Mouse (Mus musculus) MEL (cell line): Measurements from ENCODE around the gene Limk1. TPM values are rescaled to one million over a fixed set of nuclear protein-coding genes. Genes with fewer than 3 reads are reported as not detected.

Source experiments
- DNase-seq: peaks from one replicate; pipeline ENCODE4 v3.0.0; 2011; ENCODE audit warnings: low read depth, low spot score
- H3K27ac ChIP-seq: 2 replicates; pipeline ENCODE4 v1.5.1; 2012; ENCODE audit warnings: low read depth, mild to moderate bottlenecking, control low read depth, low read length, moderate library complexity; ENCODE audit not compliant: control insufficient read depth
- H3K27me3 ChIP-seq, 2 experiments: fragments of 150-350 bp in 1 of 2; sonication (generic) in 1 of 2; 2 replicates each; pipeline ENCODE4 v1.6.1; 2012; ENCODE audit warnings: low read length in 2 of 2, mild to moderate bottlenecking in 2 of 2, improper control_type of control experiment in 1 of 2, moderate library complexity in 1 of 2; ENCODE audit not compliant: insufficient read depth in 2 of 2, control insufficient read depth in 1 of 2
- H3K36me3 ChIP-seq, 2 experiments: 2 replicates each; pipeline ENCODE4 v1.6.1; 2012 to 2014; ENCODE audit warnings: low read length in 2 of 2, improper control_type of control experiment in 1 of 2, inconsistent platforms in 1 of 2, mild to moderate bottlenecking in 1 of 2; ENCODE audit not compliant: insufficient read depth in 2 of 2, control insufficient read depth in 1 of 2
- H3K4me1 ChIP-seq, 2 experiments: fragments of 150-350 bp in 1 of 2; sonication (generic) in 1 of 2; 2 replicates each; pipeline ENCODE4 v1.6.1; 2012; ENCODE audit warnings: low read length in 2 of 2, improper control_type of control experiment in 1 of 2, mild to moderate bottlenecking in 1 of 2; ENCODE audit not compliant: insufficient read depth in 2 of 2, control insufficient read depth in 1 of 2
- H3K4me3 ChIP-seq, 2 experiments: fragments of 150-350 bp in 1 of 2; sonication (generic) in 1 of 2; 2 replicates each; pipeline ENCODE4 v1.5.1; 2012; ENCODE audit warnings: low read depth in 2 of 2, low read length in 2 of 2, mild to moderate bottlenecking in 2 of 2, moderate library complexity in 2 of 2, control low read depth in 1 of 2, improper control_type of control experiment in 1 of 2; ENCODE audit not compliant: control insufficient read depth in 1 of 2, insufficient read depth in 1 of 2
- H3K79me2 ChIP-seq: 2 replicates; pipeline ENCODE4 v1.6.1; 2012; ENCODE audit warnings: mild to moderate bottlenecking, low read length, moderate library complexity; ENCODE audit not compliant: control insufficient read depth, poor library complexity, insufficient read depth
- H3K9ac ChIP-seq: 2 replicates; pipeline ENCODE4 v1.6.1; 2012; ENCODE audit warnings: low read depth, mild to moderate bottlenecking, control low read depth, low read length, moderate library complexity; ENCODE audit not compliant: control insufficient read depth, poor library complexity, severe bottlenecking
- H3K9me3 ChIP-seq: fragments of 150-350 bp; sonication (generic); replicated peaks from 2 replicates; pipeline ENCODE4 v1.6.1; 2012; ENCODE audit warnings: mild to moderate bottlenecking, low read length, improper control_type of control experiment, moderate library complexity; ENCODE audit not compliant: insufficient read depth
- CHD2 ChIP-seq: IDR thresholded peaks from 2 replicates; pipeline ENCODE4 v1.6.1; 2011; ENCODE audit warnings: low read length, improper control_type of control experiment
- KAT2A ChIP-seq: conservative IDR thresholded peaks from 2 replicates; pipeline ENCODE4 v1.6.1; 2012; ENCODE audit warnings: low read depth, low read length, improper control_type of control experiment, inconsistent platforms
- MAX ChIP-seq: IDR thresholded peaks from 2 replicates; pipeline ENCODE4 v1.6.1; 2011; ENCODE audit warnings: low read length, improper control_type of control experiment
- MAZ ChIP-seq: IDR thresholded peaks from 2 replicates; pipeline ENCODE4 v1.6.1; 2012; ENCODE audit warnings: low read depth, mild to moderate bottlenecking, inconsistent platforms, low read length, improper control_type of control experiment
- MEF2A ChIP-seq: IDR thresholded peaks from 2 replicates; pipeline ENCODE4 v1.6.1; 2014; ENCODE audit warnings: low read depth, mild to moderate bottlenecking, inconsistent platforms, low read length, improper control_type of control experiment; ENCODE audit not compliant: poor library complexity, insufficient replicate concordance, severe bottlenecking; ENCODE audit errors: extremely low read depth
- MYC ChIP-seq: IDR thresholded peaks from 2 replicates; pipeline ENCODE4 v1.6.1; 2011; ENCODE audit warnings: low read depth, mild to moderate bottlenecking, low read length, improper control_type of control experiment, moderate library complexity
- NELFE ChIP-seq: IDR thresholded peaks from 2 replicates; pipeline ENCODE4 v1.6.1; 2011; ENCODE audit warnings: low read depth, low read length, improper control_type of control experiment
- POLR2AphosphoS2 ChIP-seq: IDR thresholded peaks from 2 replicates; pipeline ENCODE4 v1.6.1; 2011; ENCODE audit warnings: low read length, improper control_type of control experiment
- POLR2AphosphoS5 ChIP-seq: IDR thresholded peaks from 2 replicates; pipeline ENCODE4 v1.6.1; 2012; ENCODE audit warnings: low read depth, borderline replicate concordance, mild to moderate bottlenecking, inconsistent platforms, low read length, moderate library complexity, mixed read lengths
- RCOR1 ChIP-seq: IDR thresholded peaks from 2 replicates; pipeline ENCODE4 v1.6.1; 2012; ENCODE audit warnings: low read depth, mild to moderate bottlenecking, inconsistent platforms, low read length, improper control_type of control experiment
- SIN3A ChIP-seq: IDR thresholded peaks from 2 replicates; pipeline ENCODE4 v1.6.1; 2012; ENCODE audit warnings: low read length, improper control_type of control experiment, inconsistent platforms
- USF2 ChIP-seq, 2 experiments: IDR thresholded peaks; 2 replicates each; pipeline ENCODE4 v1.6.1; 2011 to 2012; ENCODE audit warnings: improper control_type of control experiment in 2 of 2, low read length in 2 of 2, borderline replicate concordance in 1 of 2, inconsistent platforms in 1 of 2, low read depth in 1 of 2, mild to moderate bottlenecking in 1 of 2; ENCODE audit not compliant: insufficient read depth in 1 of 2
- ZC3H11A ChIP-seq: IDR thresholded peaks from 2 replicates; pipeline ENCODE4 v1.6.1; 2012; ENCODE audit warnings: low read depth, mild to moderate bottlenecking, inconsistent platforms, low read length, improper control_type of control experiment
- ZKSCAN1 ChIP-seq: IDR thresholded peaks from 2 replicates; pipeline ENCODE4 v1.6.1; 2012; ENCODE audit warnings: low read depth, mild to moderate bottlenecking, inconsistent platforms, low read length, improper control_type of control experiment, moderate library complexity
- ZMIZ1 ChIP-seq: IDR thresholded peaks from 2 replicates; pipeline ENCODE4 v1.6.1; 2012; ENCODE audit warnings: low read depth, mild to moderate bottlenecking, inconsistent platforms, low read length, improper control_type of control experiment, moderate library complexity
- ZNF384 ChIP-seq: IDR thresholded peaks from 2 replicates; pipeline ENCODE4 v1.6.1; 2012; ENCODE audit warnings: low read depth, mild to moderate bottlenecking, inconsistent platforms, low read length, improper control_type of control experiment
- polyA plus RNA-seq, 2 experiments: library from polyadenylated mRNA; stranded (reverse) in 1 of 2; unstranded in 1 of 2; fragments of >175 nt in 1 of 2; fragments of >200 nt in 1 of 2; gene quantifications; 2 replicates each; pipeline versions ENCODE4 v1.2.1 to v1.2.4; 2012; ENCODE audit warnings: low replicate concordance in 2 of 2, low read depth in 1 of 2; ENCODE audit not compliant: insufficient read length in 2 of 2, insufficient read depth in 1 of 2, missing spikeins in 1 of 2
- total RNA-seq: library from RNA; depleted of rRNA; stranded (reverse); fragments of 300-350 nt; gene quantifications from 2 replicates; pipeline ENCODE4 v1.2.3, GENCODE M21; 2012

Gene Limk1
- total and polyA plus RNA-seq, 3 experiments, result 7.3 to 14.8 TPM; not detected in 1

- Histone ChIP-seq H3K9ac (no peak overlapping the region), H3K27ac (no peak overlapping the region), H3K27me3 (no peaks in the 10 kb centered on the region), H3K36me3 (no peaks in the 10 kb centered on the region), H3K9me3 (no peaks in the 10 kb centered on the region), H3K4me1 (peaks cover 0 to 6% of the 10 kb centered on the region in 2 experiments; a peak in 1 of 4 replicates), H3K79me2 (no peaks in the 10 kb centered on the region), H3K4me3 (no peak overlapping the region)
- peak; percentile 45 for DNase-seq
- TF ChIP-seq CHD2 (no peak), ZMIZ1 (no peak), MAZ (no peak), POLR2AphosphoS5 (no peak), MYC (no peak)
Measured at GRCm38 (mm10) chr5:134675956-134676759, 12.2 kb downstream of the Limk1 start.

- no peaks in the 10 kb centered on the region for H3K27me3 ChIP-seq
- H3K27ac ChIP-seq, result no peak overlapping the region
- no peaks in the 10 kb centered on the region for H3K9me3 ChIP-seq
- H3K9ac ChIP-seq, result no peak overlapping the region
- no peak overlapping the region for H3K4me3 ChIP-seq
- no peaks in the 10 kb centered on the region for H3K79me2 ChIP-seq
- TF ChIP-seq MAX, result no peak
- TF ChIP-seq USF2 (IDR thresholded peaks at IDR 0.05; ENCODE audit: borderline replicate concordance in 1 of 2, insufficient read depth in 1 of 2, low read depth in 1 of 2, low read length in 2 of 2), result no peak
- no peak for TF ChIP-seq ZC3H11A
- TF ChIP-seq MAZ, result no peak
- no peak for TF ChIP-seq RCOR1
- TF ChIP-seq CHD2, result no peak
- TF ChIP-seq KAT2A, result no peak
- TF ChIP-seq ZKSCAN1, result no peak
- TF ChIP-seq SIN3A, result no peak
- no peak for TF ChIP-seq MEF2A
- no peak for TF ChIP-seq NELFE
- TF ChIP-seq ZNF384, result no peak
- no peak for TF ChIP-seq POLR2AphosphoS2
- H3K4me1 ChIP-seq, result peaks cover 0 to 6% of the 10 kb centered on the region in 2 experiments; a peak in 1 of 4 replicates
- no peak for DNase-seq
- H3K36me3 ChIP-seq, result no peaks in the 10 kb centered on the region
Measured at GRCm38 (mm10) chr5:134674977-134675376, 13.4 kb downstream of the Limk1 start.
